Mouse (Mus musculus) forelimb bud, embryonic 11.5 days (tissue): ENCODE data around the gene Esr1.

Source experiments
- DNase-seq: peaks from one replicate; pipeline ENCODE4 v3.0.0-alpha.2; 2012; ENCODE audit warnings: low read depth, low spot score

Esr1 gene

GRCm38 (mm10) chr10:4976557-4976956 is 365.2 kb downstream of the Esr1 start:
- DNase-seq: no peak

- DNase-seq: no peak
Measured at GRCm38 (mm10) chr10:4977374-4977773, 366.0 kb downstream of the Esr1 start.

GRCm38 (mm10) chr10:4983919-4984318 is 372.5 kb downstream of the Esr1 start:
- no peak for DNase-seq

- DNase-seq: no peak
Measured at GRCm38 (mm10) chr10:4993802-4994201, 382.4 kb downstream of the Esr1 start.

GRCm38 (mm10) chr10:4996592-4996991 is 385.2 kb downstream of the Esr1 start:
- no peak for DNase-seq

- peak; percentile 54 for DNase-seq
Measured at GRCm38 (mm10) chr10:5008795-5009366, 397.5 kb downstream of the Esr1 start.

- no peak for DNase-seq
Measured at GRCm38 (mm10) chr10:5012004-5012403, 400.6 kb downstream of the Esr1 start.

- no peak for DNase-seq
Measured at GRCm38 (mm10) chr10:5014976-5015375, 403.6 kb downstream of the Esr1 start.

GRCm38 (mm10) chr10:5017148-5017547 is 405.8 kb downstream of the Esr1 start:
- DNase-seq: no peak

GRCm38 (mm10) chr10:5025906-5026305 is 414.5 kb downstream of the Esr1 start:
- DNase-seq: no peak

- DNase-seq: no peak
Measured at GRCm38 (mm10) chr10:5027208-5027607, 415.8 kb downstream of the Esr1 start.

GRCm38 (mm10) chr10:5028301-5028700 is 416.9 kb downstream of the Esr1 start:
- DNase-seq: no peak

GRCm38 (mm10) chr10:5029161-5029560 is 417.8 kb downstream of the Esr1 start:
- DNase-seq: no peak

- DNase-seq: no peak
Measured at GRCm38 (mm10) chr10:5029883-5030282, 418.5 kb downstream of the Esr1 start.

- DNase-seq: no peak
Measured at GRCm38 (mm10) chr10:5032192-5033048, 421.0 kb downstream of the Esr1 start.

- no peak for DNase-seq
Measured at GRCm38 (mm10) chr10:5041254-5041653, 429.9 kb downstream of the Esr1 start.

- DNase-seq: no peak
Measured at GRCm38 (mm10) chr10:5044481-5044880, 433.1 kb downstream of the Esr1 start.

- no peak for DNase-seq
Measured at GRCm38 (mm10) chr10:5045213-5045612, 433.8 kb downstream of the Esr1 start.

- DNase-seq: no peak
Measured at GRCm38 (mm10) chr10:5045671-5046070, 434.3 kb downstream of the Esr1 start.
